Mouse (Mus musculus) C2C12 (cell line): ENCODE results near the gene Serinc3.

Experiments used
- CTCF ChIP-seq: IDR thresholded peaks from one replicate; pipeline ENCODE4 v1.5.1; 2011; ENCODE audit not compliant: control insufficient read depth, insufficient read depth, insufficient read length
- USF1 ChIP-seq: IDR thresholded peaks from one replicate; pipeline ENCODE4 v1.6.1; 2011; ENCODE audit warnings: low read depth, mild to moderate bottlenecking, control low read depth, moderate library complexity

DNA sequence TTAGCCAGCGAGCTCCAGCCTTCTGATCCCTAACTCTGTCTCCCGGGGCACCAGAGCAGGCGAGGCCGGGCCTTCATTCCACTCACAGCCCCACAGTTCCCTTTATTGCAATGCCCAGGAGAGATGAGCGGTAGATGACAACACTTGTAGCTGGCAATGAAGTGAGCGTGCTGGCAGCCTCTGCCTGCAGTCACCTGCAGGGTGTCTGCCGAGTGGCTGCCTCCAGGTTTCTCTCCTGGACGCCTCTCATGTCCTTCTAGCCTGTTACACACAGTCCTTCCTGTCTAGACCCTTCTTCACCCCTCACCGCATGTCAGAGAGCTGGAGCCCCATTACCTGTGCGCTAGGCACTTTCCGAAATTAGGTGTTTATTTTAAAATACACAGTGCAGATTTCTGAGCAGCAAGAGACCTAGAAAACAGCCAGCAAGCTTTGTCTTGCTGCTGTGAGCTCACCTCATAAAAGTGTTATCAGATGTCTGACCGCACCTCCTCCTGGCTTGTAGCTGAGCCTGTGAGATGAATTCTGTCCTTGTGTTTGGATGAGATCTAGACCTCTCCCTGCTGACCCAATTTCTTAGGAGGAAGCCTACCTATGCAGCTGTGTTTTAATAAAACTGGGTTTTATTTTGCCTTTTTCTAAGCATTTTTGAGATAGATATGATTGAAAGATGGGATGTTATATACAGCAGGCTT is 35.5 kb downstream of the Serinc3 start:
- no peak for TF ChIP-seq CTCF
- no peak for TF ChIP-seq USF1
